Mouse (Mus musculus) heart, embryonic 12.5 days (tissue): ENCODE measurements around the gene Tatdn3. TPM values are rescaled to one million over a fixed set of nuclear protein-coding genes. Genes with fewer than 3 reads are reported as not detected.
A peak's percentile ranks its signal among the peaks of the same experiment; 100 is the strongest.

Source experiments
- ATAC-seq: fragments of 200-750 bp; cut with Nextera tagmentation; 2 replicates; pipeline ENCODE4 v1.8.0; 2017; ENCODE audit warnings: moderate TSS enrichment, moderate library complexity; ENCODE audit not compliant: insufficient number of reproducible peaks, low FRiP score
- H3K27ac ChIP-seq: fragments of 300-500 bp; sonication (generic); 2 replicates; pipeline ENCODE4 v1.5.1; 2016; ENCODE audit warnings: mild to moderate bottlenecking, moderate library complexity; ENCODE audit not compliant: poor library complexity, severe bottlenecking
- H3K27me3 ChIP-seq: fragments of 300-500 bp; sonication (generic); replicated peaks from 2 replicates; pipeline ENCODE4 v1.6.1; 2016; ENCODE audit warnings: mild to moderate bottlenecking, moderate library complexity
- H3K36me3 ChIP-seq: fragments of 300-500 bp; sonication (generic); 2 replicates; pipeline ENCODE4 v1.6.1; 2016; ENCODE audit warnings: mild to moderate bottlenecking, moderate library complexity
- H3K4me1 ChIP-seq: fragments of 300-500 bp; sonication (generic); replicated peaks from 2 replicates; pipeline ENCODE4 v1.6.1; 2016; ENCODE audit warnings: mild to moderate bottlenecking
- H3K4me2 ChIP-seq: fragments of 300-500 bp; sonication (generic); 2 replicates; pipeline ENCODE4 v1.6.1; 2016; ENCODE audit warnings: mild to moderate bottlenecking, moderate library complexity
- H3K4me3 ChIP-seq: fragments of 300-500 bp; sonication (generic); 2 replicates; pipeline ENCODE4 v1.5.1; 2016; ENCODE audit warnings: mild to moderate bottlenecking
- H3K9ac ChIP-seq: fragments of 300-500 bp; sonication (generic); 2 replicates; pipeline ENCODE4 v1.6.1; 2016; ENCODE audit warnings: mild to moderate bottlenecking, moderate library complexity
- H3K9me3 ChIP-seq: fragments of 300-500 bp; sonication (generic); replicated peaks from 2 replicates; pipeline ENCODE4 v1.6.1; 2016; ENCODE audit warnings: mild to moderate bottlenecking, moderate library complexity
- WGBS: fragments of 180-500 bp; shearing (Covaris S2); methylation state at CpG from one replicate; pipeline ENCODE4 v1.1.7; 2016; 5-methylcytosine and 5-hydroxymethylcytosine counted together
- polyA plus RNA-seq: library from polyadenylated mRNA; unstranded; fragments of >200 nt; fragmentation: Nextera tagmentation; extraction: Ambion mirVana; gene quantifications from 2 replicates; pipeline ENCODE4 v1.2.1, GENCODE M21; 2016

Tatdn3 gene
- polyA plus RNA-seq, 1 experiment from 2014 or later, result 19.1 TPM

GRCm38 (mm10) chr1:191073486-191073885, 10.8 kb upstream of the Tatdn3 start:
- H3K9me3 ChIP-seq, result no peaks in the 10 kb centered on the region
- ATAC-seq, result no peak
- no peak overlapping the region for H3K27ac ChIP-seq
- H3K9ac ChIP-seq, result no peak overlapping the region
- no peak overlapping the region for H3K4me2 ChIP-seq
- H3K36me3 ChIP-seq, result peaks cover 76% of the 10 kb centered on the region
- WGBS, result 77% methylated on average over 4 of the region's 4 CpGs
- no peaks in the 10 kb centered on the region; the same call in 1 of the 2 replicates for H3K4me1 ChIP-seq
- H3K4me3 ChIP-seq, result no peak overlapping the region
- no peaks in the 10 kb centered on the region for H3K27me3 ChIP-seq

DNA sequence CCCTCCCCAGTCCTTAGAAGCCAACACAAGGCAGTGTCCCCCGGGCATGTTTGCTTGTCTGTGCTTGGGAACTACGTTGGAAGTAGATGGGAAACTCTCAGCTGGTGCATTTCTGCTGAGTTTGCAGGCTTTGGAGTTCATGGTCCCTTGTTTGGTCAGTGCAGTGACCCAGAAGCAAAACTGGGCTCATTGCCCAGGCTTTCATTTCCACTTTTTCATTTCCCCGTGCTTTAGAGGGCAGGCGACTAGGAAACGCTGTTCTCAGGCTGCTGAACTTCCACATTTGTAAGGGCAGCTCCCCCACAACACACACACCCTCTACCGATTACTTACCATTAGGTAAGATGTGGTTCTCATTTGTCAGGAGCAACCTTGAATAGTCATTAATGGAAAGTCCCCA, 10.3 kb upstream of the Tatdn3 start:
- H3K4me1 ChIP-seq, result no peaks in the 10 kb centered on the region; the same call in 1 of the 2 replicates
- 85% methylated on average over 6 of the region's 6 CpGs for WGBS
- no peak for ATAC-seq

GRCm38 (mm10) chr1:191072329-191072913, 9.7 kb upstream of the Tatdn3 start:
- no peak for ATAC-seq
- Histone ChIP-seq H3K27ac (no peak overlapping the region), H3K4me1 (no peaks in the 10 kb centered on the region; the same call in 1 of the 2 replicates), H3K4me2 (no peak overlapping the region), H3K4me3 (no peak overlapping the region), H3K9me3 (no peaks in the 10 kb centered on the region), H3K9ac (no peak overlapping the region), H3K36me3 (peaks cover 75% of the 10 kb centered on the region), H3K27me3 (no peaks in the 10 kb centered on the region)
- WGBS, result 90% methylated on average over 16 of the region's 16 CpGs

More for the DNA sequence above, 10.3 kb upstream of the Tatdn3 start:
- Histone ChIP-seq H3K4me3 (no peak overlapping the region), H3K27me3 (no peaks in the 10 kb centered on the region), H3K9me3 (no peaks in the 10 kb centered on the region), H3K27ac (no peak overlapping the region), H3K36me3 (peaks cover 76% of the 10 kb centered on the region), H3K4me2 (no peak overlapping the region), H3K9ac (no peak overlapping the region)

- Histone ChIP-seq H3K4me1 (no peaks in the 10 kb centered on the region; the same call in 1 of the 2 replicates), H3K4me3 (no peak overlapping the region), H3K27ac (no peak overlapping the region), H3K9me3 (no peaks in the 10 kb centered on the region), H3K4me2 (no peak overlapping the region), H3K27me3 (no peaks in the 10 kb centered on the region), H3K36me3 (peaks cover 72% of the 10 kb centered on the region), H3K9ac (no peak overlapping the region)
- ATAC-seq, result no peak
- WGBS, result 83% methylated on average over 6 of the region's 6 CpGs
These were observed 8.9 kb upstream of the Tatdn3 start for GRCm38 (mm10) chr1:191071613-191072012.

DNA sequence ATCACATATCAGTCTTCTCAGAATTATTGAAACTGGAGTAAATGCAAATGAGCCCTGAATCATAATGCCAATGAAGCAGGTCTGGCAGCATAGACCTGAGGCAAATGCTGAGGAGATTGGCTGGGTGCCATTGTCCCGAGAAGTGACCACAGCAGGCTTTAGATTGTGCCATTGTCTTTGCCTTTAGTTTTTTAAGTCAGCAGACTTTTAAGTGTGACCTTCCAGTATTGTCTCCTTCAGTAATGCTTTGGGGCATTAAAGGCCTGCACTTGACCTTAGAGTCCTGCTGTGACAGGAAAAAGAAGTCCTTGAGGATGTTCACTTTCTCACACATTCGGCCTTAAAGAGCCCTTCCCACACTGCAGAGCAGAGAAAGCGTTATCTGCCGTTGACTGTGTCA, 7.5 kb upstream of the Tatdn3 start:
- H3K9ac ChIP-seq, result no peak overlapping the region
- 87% methylated on average over 4 of the region's 4 CpGs for WGBS
- no peak overlapping the region for H3K4me3 ChIP-seq
- no peak overlapping the region for H3K4me2 ChIP-seq
- no peak for ATAC-seq
- peaks cover 81% of the 10 kb centered on the region for H3K36me3 ChIP-seq
- H3K27me3 ChIP-seq, result no peaks in the 10 kb centered on the region
- no peak overlapping the region for H3K27ac ChIP-seq
- no peaks in the 10 kb centered on the region; the same call in 1 of the 2 replicates for H3K4me1 ChIP-seq
- H3K9me3 ChIP-seq, result no peaks in the 10 kb centered on the region

GRCm38 (mm10) chr1:191068377-191068776, 5.6 kb upstream of the Tatdn3 start:
- no peak overlapping the region for H3K9ac ChIP-seq
- no peak overlapping the region for H3K4me2 ChIP-seq
- WGBS, result 68% methylated on average over 5 of the region's 5 CpGs
- ATAC-seq, result no peak
- H3K27ac ChIP-seq, result no peak overlapping the region
- H3K36me3 ChIP-seq, result peaks cover 75% of the 10 kb centered on the region
- no peaks in the 10 kb centered on the region for H3K9me3 ChIP-seq
- H3K4me3 ChIP-seq, result no peak overlapping the region
- peaks cover 9% of the 10 kb centered on the region for H3K4me1 ChIP-seq
- no peaks in the 10 kb centered on the region for H3K27me3 ChIP-seq

- Histone ChIP-seq H3K9me3 (no peaks in the 10 kb centered on the region), H3K4me3 (no peak overlapping the region), H3K4me1 (peaks cover 10% of the 10 kb centered on the region), H3K27ac (no peak overlapping the region), H3K36me3 (peaks cover 46% of the 10 kb centered on the region), H3K4me2 (no peak overlapping the region), H3K27me3 (no peaks in the 10 kb centered on the region), H3K9ac (no peak overlapping the region)
- no peak for ATAC-seq
- WGBS, result 80% methylated on average over 4 of the region's 4 CpGs
These were observed 2.5 kb upstream of the Tatdn3 start for GRCm38 (mm10) chr1:191065188-191065587.

- 84% methylated on average over 2 of the region's 2 CpGs for WGBS
- Histone ChIP-seq H3K4me3 (no peak overlapping the region), H3K36me3 (peaks cover 40% of the 10 kb centered on the region)
These were observed 1.8 kb upstream of the Tatdn3 start for GRCm38 (mm10) chr1:191064535-191064934.

DNA sequence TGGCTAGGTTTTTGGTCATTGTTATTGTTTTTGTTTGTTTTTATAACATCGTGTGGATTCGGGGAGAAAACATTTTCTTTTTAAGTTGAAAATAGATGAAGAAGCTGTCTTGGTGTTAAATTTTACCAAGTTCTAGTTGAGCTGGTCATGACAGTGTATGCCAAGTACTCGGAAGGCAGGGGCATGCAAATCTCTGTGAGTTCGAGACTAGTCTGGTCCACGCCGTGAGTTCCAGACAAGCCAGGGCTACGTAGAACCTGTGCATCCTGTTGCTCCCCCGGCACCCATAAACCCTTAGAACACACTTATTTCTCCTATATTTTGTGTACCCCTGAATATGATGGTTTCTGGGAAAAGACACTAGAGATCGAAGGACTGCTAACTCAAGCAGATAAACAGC, 968 bp upstream of the Tatdn3 start:
- Histone ChIP-seq H3K4me3 (peak overlapping the region; percentile 95), H3K27ac (no peak overlapping the region), H3K4me1 (peaks cover 10% of the 10 kb centered on the region), H3K36me3 (peaks cover 31% of the 10 kb centered on the region), H3K4me2 (peak overlapping the region; percentile 76), H3K9ac (peak overlapping the region; percentile 80; the same call in 1 of the 2 replicates), H3K9me3 (no peaks in the 10 kb centered on the region), H3K27me3 (no peaks in the 10 kb centered on the region)
- no peak for ATAC-seq
- 58% methylated on average over 9 of the region's 9 CpGs for WGBS

More at GRCm38 (mm10) chr1:191064535-191064934, 1.8 kb upstream of the Tatdn3 start:
- H3K27ac ChIP-seq, result no peak overlapping the region
- ATAC-seq, result no peak
- no peak overlapping the region for H3K4me2 ChIP-seq
- no peaks in the 10 kb centered on the region for H3K27me3 ChIP-seq
- no peak overlapping the region for H3K9ac ChIP-seq
- no peaks in the 10 kb centered on the region for H3K9me3 ChIP-seq
- H3K4me1 ChIP-seq, result peaks cover 10% of the 10 kb centered on the region

- Histone ChIP-seq H3K4me1 (peaks cover 10% of the 10 kb centered on the region), H3K27ac (no peak overlapping the region; the same call in 1 of the 2 replicates), H3K9ac (peak overlapping the region; percentile 80), H3K4me2 (peak overlapping the region; percentile 76), H3K9me3 (no peaks in the 10 kb centered on the region), H3K36me3 (peaks cover 25% of the 10 kb centered on the region), H3K4me3 (peak overlapping the region; percentile 95), H3K27me3 (no peaks in the 10 kb centered on the region)
- 7% methylated on average over 15 of the region's 15 CpGs for WGBS
- peak; percentile 19; the same call in 1 of the 2 replicates for ATAC-seq
These were observed 421 bp downstream of the Tatdn3 start for GRCm38 (mm10) chr1:191062241-191062780.

DNA sequence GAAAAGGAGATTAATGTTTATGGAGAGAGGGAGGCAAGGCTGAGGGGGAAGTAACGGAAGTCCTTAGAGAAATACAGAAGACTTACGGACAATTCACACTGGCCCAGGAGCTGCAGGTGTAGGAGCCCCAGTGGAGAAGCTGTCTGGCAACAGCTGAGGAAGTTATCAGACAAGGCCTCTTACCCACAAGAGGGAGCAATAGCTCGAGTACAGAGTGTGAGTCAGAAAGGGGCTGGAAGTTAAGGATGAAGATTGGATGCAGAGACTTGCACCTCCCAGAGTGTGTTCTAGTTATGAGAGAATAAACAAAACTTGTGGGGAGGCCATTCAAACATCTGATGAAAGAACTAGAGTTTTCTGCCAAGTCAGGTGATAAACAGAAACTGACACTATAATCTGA, 5.3 kb downstream of the Tatdn3 start:
- Histone ChIP-seq H3K4me1 (no peaks in the 10 kb centered on the region; the same call in 1 of the 2 replicates), H3K36me3 (0 out of 2 replicates have a peak, but pooled peaks cover 6% of the 10 kb centered on the region), H3K9me3 (no peaks in the 10 kb centered on the region), H3K27ac (no peak overlapping the region), H3K27me3 (no peaks in the 10 kb centered on the region), H3K4me2 (no peak overlapping the region), H3K9ac (no peak overlapping the region), H3K4me3 (no peak overlapping the region)
- no peak for ATAC-seq
- 61% methylated on average over 3 of the region's 3 CpGs for WGBS
